Mouse (Mus musculus): ENCODE measurements around the gene Gm266.

DNA sequence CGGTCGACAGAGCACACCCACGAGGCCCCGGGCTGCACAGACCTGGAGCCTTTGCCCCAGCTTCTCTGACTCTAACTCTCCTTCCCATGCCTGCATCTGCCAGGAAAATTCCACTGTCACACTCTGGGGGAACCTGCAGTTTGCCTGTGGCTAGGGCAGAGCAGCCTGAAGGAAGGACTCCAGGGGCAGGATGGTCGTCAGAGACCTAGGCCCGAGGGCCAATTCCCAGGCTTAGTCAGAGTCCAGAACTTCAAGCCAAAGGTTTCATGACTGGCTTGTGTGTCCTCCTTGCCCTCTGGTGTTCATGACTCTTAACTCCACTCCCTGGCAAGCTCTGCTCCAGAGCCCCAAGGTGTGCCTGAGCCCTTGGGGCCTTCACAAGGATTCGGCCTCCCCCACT lies 17.4 kb downstream of the Gm266 start:
- TF ChIP-seq MYOG (IDR thresholded peaks at IDR 0.05; ENCODE audit: control insufficient read depth in 1 of 3, insufficient read depth in 1 of 3, insufficient read length in 2 of 3, low read depth in 2 of 3): no peak
- no peak for TF ChIP-seq USF1 (IDR thresholded peaks at IDR 0.05; ENCODE audit: low read depth)
- no peak for TF ChIP-seq E2F4 (IDR thresholded peaks at IDR 0.05; ENCODE audit: insufficient read depth)
- no peak for TF ChIP-seq MAX (IDR thresholded peaks at IDR 0.05; ENCODE audit: low read depth)

All from myocyte (in vitro differentiated cells).